Mouse (Mus musculus): ENCODE data around the gene Olfr1026. TPM values are rescaled to one million over a fixed set of nuclear protein-coding genes. Genes with fewer than 3 reads are reported as not detected.

The Olfr1026 gene
- total RNA-seq (2021) = not detected
- long read RNA-seq, experiment 1 = 0 reads
- long read RNA-seq, experiment 2 = 0 reads

DNA sequence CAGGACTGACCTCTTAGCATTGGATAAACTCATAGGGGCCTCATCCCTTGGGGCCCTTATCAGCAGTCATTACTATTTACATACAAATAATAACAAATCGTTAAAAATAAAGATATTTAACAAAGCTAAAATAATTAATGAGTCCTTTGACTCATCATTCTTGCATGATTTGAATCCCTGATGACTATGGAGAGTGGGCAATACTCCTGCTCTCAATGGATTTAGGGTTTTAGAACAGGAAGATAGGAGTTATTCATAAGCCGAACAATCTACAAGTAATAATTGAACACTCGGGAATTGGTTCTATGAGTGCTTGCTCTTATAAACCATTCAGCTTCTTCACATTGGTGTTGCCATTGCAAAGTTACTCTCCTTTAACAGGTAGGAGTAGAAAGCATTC, at the start of gene Olfr1026:
Olfr1026 (plus strand) TSS at position 301 of the 400 bp plus-strand sequence.
- no peak for DNase-seq

GRCm38 (mm10) chr2:85885340-85885739, 36.0 kb upstream of the Olfr1026 start, which contains the start of gene Olfr1023:
Gene Olfr1023, plus strand, starts transcription at chr2:85885640.
- no peak for DNase-seq

DNA sequence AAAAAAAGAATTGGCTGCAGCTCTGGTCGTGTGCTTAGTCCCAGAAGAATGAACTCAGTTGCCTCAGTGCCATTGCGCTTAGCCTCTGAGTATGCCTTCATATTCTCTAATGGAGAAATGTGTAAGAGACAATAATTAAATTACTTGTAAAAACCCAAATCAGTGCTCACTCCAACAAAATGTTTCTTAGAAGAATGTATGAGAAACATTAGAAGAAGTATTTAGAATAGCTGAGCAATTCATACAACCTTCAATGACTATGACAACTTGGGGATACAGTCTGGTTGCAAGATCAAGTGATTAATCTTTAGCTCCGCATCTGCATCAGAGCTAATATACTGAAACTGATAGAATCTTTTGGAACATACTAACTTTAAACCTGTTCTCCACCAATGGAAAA, 16.4 kb upstream of the Olfr1026 start, which contains the start of gene Olfr1024:
Olfr1024 (minus strand) TSS at position 101 of the 400 bp plus-strand sequence.
- no peak for DNase-seq

- DNase-seq = no peak
Measured at GRCm38 (mm10) chr2:85913197-85913596, 8.2 kb upstream of the Olfr1026 start.

DNA sequence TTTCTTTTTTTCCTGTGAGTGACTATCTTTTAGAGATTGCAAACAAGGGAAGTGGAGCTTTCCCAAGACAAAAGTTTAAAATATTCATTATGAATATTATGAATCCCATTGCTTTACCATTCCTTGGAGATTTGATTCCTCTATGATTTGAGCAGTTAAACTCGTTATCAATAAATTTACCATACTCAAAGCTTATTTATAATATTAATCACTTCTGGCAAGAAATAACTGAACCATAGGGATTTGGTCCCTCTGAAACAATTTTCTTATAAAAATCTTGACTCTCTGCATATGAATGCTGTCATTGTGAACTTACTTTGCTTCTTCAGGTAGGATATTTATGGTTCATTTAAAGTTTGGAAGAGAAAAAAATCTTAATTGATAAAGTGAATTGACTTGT, 6.5 kb upstream of the Olfr1026 start, which contains the start of gene Olfr1025-ps1:
Olfr1025-ps1 (plus strand) TSS at position 301 of the 400 bp plus-strand sequence.
- DNase-seq = no peak

DNA sequence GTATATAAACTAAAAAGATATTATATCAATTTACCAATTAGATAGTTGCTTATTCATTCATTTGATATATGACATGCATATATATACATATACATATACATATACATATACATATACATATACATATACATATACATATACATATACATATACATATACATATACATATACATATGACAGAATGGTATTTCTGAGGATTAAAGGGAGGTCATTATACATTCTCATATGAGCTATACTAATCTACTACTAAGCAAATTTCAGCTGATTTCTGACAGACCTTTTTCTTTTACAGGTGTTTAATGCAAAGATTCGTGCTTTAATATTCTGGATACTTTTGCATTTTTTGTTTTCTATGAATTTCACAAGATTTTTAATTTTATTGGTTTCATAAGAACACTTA, 28.8 kb downstream of the Olfr1026 start, which contains the start of gene Olfr1028:
Olfr1028 (plus strand) TSS at position 301 of the 400 bp plus-strand sequence.
- no peak for DNase-seq

DNA sequence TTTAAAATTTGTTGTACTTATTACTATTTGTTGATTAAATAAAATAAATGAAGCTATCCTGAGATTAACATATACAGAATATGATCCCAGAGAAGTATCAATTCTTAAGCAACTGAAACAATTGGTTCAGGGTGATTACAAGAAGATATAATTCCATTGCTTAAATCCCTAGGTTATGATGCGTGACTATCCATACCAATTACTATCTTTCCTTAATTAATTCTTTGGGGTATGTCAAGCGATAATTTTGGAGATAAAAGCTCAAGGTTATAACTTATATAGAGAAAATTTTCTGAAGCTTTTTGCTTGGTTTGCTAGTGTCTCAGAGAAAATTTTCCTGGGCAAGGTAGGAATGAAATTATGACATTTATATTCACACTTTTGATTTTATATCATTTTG, 52.2 kb downstream of the Olfr1026 start, which contains the start of gene Olfr1029:
Olfr1029 (plus strand) TSS at position 301 of the 400 bp plus-strand sequence.
- no peak for DNase-seq

Other genes with a start within 250 kb of the Olfr1026 start
- gene Olfr1006, start 242.8 kb upstream of the Olfr1026 start, total RNA-seq (2021) = not detected
- not detected for gene Olfr1008, start 232.1 kb upstream of the Olfr1026 start, total RNA-seq (2021)
- not detected for gene Olfr1009, start 206.1 kb upstream of the Olfr1026 start, total RNA-seq (2021)
- gene Olfr1012, start 158.8 kb upstream of the Olfr1026 start, total RNA-seq (2021) = not detected
- gene Olfr1013, start 154.5 kb upstream of the Olfr1026 start, total RNA-seq (2021) = under 1 TPM in 1 of 2 experiments, not detected in 1; 0.07 TPM
- not detected for gene Olfr1014, start 148.8 kb upstream of the Olfr1026 start, total RNA-seq (2021)
- not detected for gene Olfr1015, start 139.5 kb upstream of the Olfr1026 start, total RNA-seq (2021)
- gene Olfr1016, start 119.0 kb upstream of the Olfr1026 start, total RNA-seq (2021) = not detected
- not detected for gene Olfr1018, start 103.1 kb upstream of the Olfr1026 start, total RNA-seq (2021)
- not detected for gene Olfr1019, start 76.1 kb upstream of the Olfr1026 start, total RNA-seq (2021)
- gene Olfr1020, start 74.5 kb upstream of the Olfr1026 start, total RNA-seq (2021) = not detected
- not detected for gene Olfr1022, start 53.0 kb upstream of the Olfr1026 start, total RNA-seq (2021)
- not detected for gene Olfr1023, start 35.9 kb upstream of the Olfr1026 start, total RNA-seq (2021)
- gene Olfr1024, start 16.5 kb upstream of the Olfr1026 start, total RNA-seq (2021) = not detected
- not detected for gene Olfr1025-ps1, start 6.4 kb upstream of the Olfr1026 start, total RNA-seq (2021)
- not detected for gene Olfr1028, start 28.9 kb downstream of the Olfr1026 start, total RNA-seq (2021)
- not detected for gene Olfr1029, start 52.3 kb downstream of the Olfr1026 start, total RNA-seq (2021)
- not detected for gene Olfr1030, start 57.7 kb downstream of the Olfr1026 start, total RNA-seq (2021)
- not detected for gene Olfr1031, start 68.7 kb downstream of the Olfr1026 start, total RNA-seq (2021)
- gene Olfr1032, start 84.0 kb downstream of the Olfr1026 start, total RNA-seq (2021) = not detected
- gene Olfr1033, start 99.1 kb downstream of the Olfr1026 start, total RNA-seq (2021) = 1 to 10 TPM; 4.8 to 5.8 TPM
- under 1 TPM in 1 of 2 experiments, not detected in 1; 0.33 TPM for gene Olfr1034, start 124.3 kb downstream of the Olfr1026 start, total RNA-seq (2021)
- not detected for gene Olfr1036, start 152.4 kb downstream of the Olfr1026 start, total RNA-seq (2021)
- gene Olfr1037, start 165.8 kb downstream of the Olfr1026 start, total RNA-seq (2021) = not detected
- gene Olfr1039, start 214.4 kb downstream of the Olfr1026 start, total RNA-seq (2021) = not detected
- not detected for gene Olfr1040, start 225.2 kb downstream of the Olfr1026 start, total RNA-seq (2021)
- gene Olfr1042, start 240.3 kb downstream of the Olfr1026 start, total RNA-seq (2021) = not detected
- not detected for gene Olfr1043, start 246.0 kb downstream of the Olfr1026 start, total RNA-seq (2021)